Mouse (Mus musculus): ENCODE results near the gene Gskip. TPM values are rescaled to one million over a fixed set of nuclear protein-coding genes. Genes with fewer than 3 reads are reported as not detected.

The Gskip gene
- polyA plus RNA-seq, 1 experiment = 17.4 TPM

DNA sequence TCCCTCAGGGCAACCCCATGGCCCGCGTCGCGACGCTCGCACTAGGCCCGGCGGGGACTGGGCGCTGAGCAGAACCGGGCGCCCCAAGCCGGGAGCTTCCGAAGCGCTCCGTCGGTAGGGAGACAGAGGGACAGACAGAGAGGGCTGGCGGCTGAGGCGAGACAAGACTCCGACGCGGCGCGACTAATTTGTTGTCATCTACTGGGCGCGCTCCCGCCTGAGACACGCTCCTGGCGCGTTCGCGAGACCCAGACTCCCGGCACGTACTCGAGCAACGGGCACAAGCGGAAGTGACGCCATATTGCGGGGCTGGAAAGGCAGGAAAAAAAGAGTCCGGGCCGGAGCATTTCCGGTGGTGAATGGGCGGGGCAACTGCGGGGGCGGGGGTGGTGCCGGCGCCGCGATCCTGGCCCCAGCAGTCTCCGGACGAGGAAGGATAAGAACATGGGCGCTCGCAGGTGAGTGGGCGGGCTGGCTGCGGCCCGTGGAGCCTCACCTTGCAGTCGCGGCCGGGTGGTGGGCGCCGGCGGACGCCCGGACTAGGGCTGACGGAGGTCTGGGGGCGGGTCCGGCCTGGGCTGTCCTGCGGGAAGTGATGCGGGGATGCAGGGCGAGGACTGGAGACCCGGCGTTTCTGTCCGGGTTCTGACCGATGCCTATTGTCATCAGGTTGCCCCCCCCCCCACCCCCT lies 517 bp downstream of the Gskip start, which contains the start of gene Atg2b:
Atg2b (minus strand) TSS at position 211 of the 691 bp plus-strand sequence.
- Histone ChIP-seq H3K36me3 (ENCODE audit: control insufficient read depth, insufficient read depth) (no peaks in the 10 kb centered on the region), H3K27me3 (ENCODE audit: control insufficient read depth, insufficient read depth, insufficient read length) (no peaks in the 10 kb centered on the region), H3K79me2 (ENCODE audit: control insufficient read depth, insufficient read depth) (peaks cover 71% of the 10 kb centered on the region), H3ac (ENCODE audit: control insufficient read depth, insufficient read length) (peak within 1 kb of the TSS; percentile 60), H3K4me3 (peak within 1 kb of the TSS; percentile 95), H3K4me2 (ENCODE audit: low read depth) (peak within 1 kb of the TSS; percentile 100)
- no peak for TF ChIP-seq SRF (IDR thresholded peaks at IDR 0.05; ENCODE audit: control insufficient read depth, insufficient read length, low read depth)
- no peak for TF ChIP-seq REST (IDR thresholded peaks at IDR 0.05; ENCODE audit: insufficient read depth, insufficient read length)
- TF ChIP-seq USF1 (IDR thresholded peaks at IDR 0.05; ENCODE audit: low read depth) = no peak
- TF ChIP-seq TCF3 (IDR thresholded peaks at IDR 0.05; ENCODE audit: insufficient read length, low read depth) = no peak
- no peak for TF ChIP-seq MYOG (IDR thresholded peaks at IDR 0.05; ENCODE audit: control insufficient read depth in 1 of 3, insufficient read depth in 1 of 3, insufficient read length in 2 of 3, low read depth in 2 of 3)
- TF ChIP-seq E2F4 (IDR thresholded peaks at IDR 0.05; ENCODE audit: insufficient read depth) = no peak
- TF ChIP-seq MYOD1 (IDR thresholded peaks at IDR 0.05; ENCODE audit: control insufficient read depth in 1 of 3, insufficient read length in 2 of 3, low read depth in 2 of 3) = no peak
- TF ChIP-seq POLR2A (IDR thresholded peaks at IDR 0.05; ENCODE audit: insufficient read length, low read depth) = peak; percentile 64
- TF ChIP-seq MAX (IDR thresholded peaks at IDR 0.05; ENCODE audit: low read depth) = peak; percentile 27
- no peak for TF ChIP-seq CEBPB (IDR thresholded peaks at IDR 0.05; ENCODE audit: insufficient read depth, poor library complexity, severe bottlenecking)
- TF ChIP-seq POLR2AphosphoS2 (IDR thresholded peaks at IDR 0.05; ENCODE audit: insufficient read length, low read depth) = peak; percentile 71
- TF ChIP-seq TCF12 (IDR thresholded peaks at IDR 0.05; ENCODE audit: insufficient read depth, poor library complexity, severe bottlenecking) = no peak

DNA sequence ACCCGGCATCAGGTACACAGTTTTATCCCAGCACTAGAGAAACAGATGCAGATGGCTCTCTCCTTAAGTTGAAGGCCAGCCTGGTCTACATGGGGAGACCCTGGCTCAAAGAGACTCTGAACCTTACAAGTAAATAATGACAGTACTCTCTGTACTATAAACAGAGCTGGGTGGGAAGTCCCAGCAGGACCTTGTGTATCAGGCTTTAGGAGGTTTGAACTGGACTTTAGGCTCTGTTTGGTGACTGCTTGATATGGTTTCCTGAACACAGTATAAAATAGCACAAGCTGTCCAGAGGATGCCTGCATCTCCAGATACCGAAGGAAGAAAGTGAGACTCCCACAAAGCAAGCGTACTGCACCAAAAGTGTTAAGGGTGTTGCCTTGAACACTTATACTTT lies 2.2 kb downstream of the Gskip start:
- TF ChIP-seq TCF12 (IDR thresholded peaks at IDR 0.05; ENCODE audit: insufficient read depth, poor library complexity, severe bottlenecking) (no peak), MYOG (IDR thresholded peaks at IDR 0.05; ENCODE audit: control insufficient read depth in 1 of 3, insufficient read depth in 1 of 3, insufficient read length in 2 of 3, low read depth in 2 of 3) (no peak), CEBPB (IDR thresholded peaks at IDR 0.05; ENCODE audit: insufficient read depth, poor library complexity, severe bottlenecking) (no peak), SRF (IDR thresholded peaks at IDR 0.05; ENCODE audit: control insufficient read depth, insufficient read length, low read depth) (no peak), TCF3 (IDR thresholded peaks at IDR 0.05; ENCODE audit: insufficient read length, low read depth) (no peak), REST (IDR thresholded peaks at IDR 0.05; ENCODE audit: insufficient read depth, insufficient read length) (no peak), POLR2AphosphoS2 (IDR thresholded peaks at IDR 0.05; ENCODE audit: insufficient read length, low read depth) (no peak), MAX (IDR thresholded peaks at IDR 0.05; ENCODE audit: low read depth) (no peak), USF1 (IDR thresholded peaks at IDR 0.05; ENCODE audit: low read depth) (no peak), MYOD1 (IDR thresholded peaks at IDR 0.05; ENCODE audit: control insufficient read depth in 1 of 3, insufficient read length in 2 of 3, low read depth in 2 of 3) (no peak), POLR2A (IDR thresholded peaks at IDR 0.05; ENCODE audit: insufficient read length, low read depth) (no peak)
- Histone ChIP-seq H3K36me3 (ENCODE audit: control insufficient read depth, insufficient read depth) (no peaks in the 10 kb centered on the region), H3K4me3 (no peak overlapping the region), H3K79me2 (ENCODE audit: control insufficient read depth, insufficient read depth) (peaks cover 55% of the 10 kb centered on the region), H3ac (ENCODE audit: control insufficient read depth, insufficient read length) (no peak overlapping the region), H3K4me2 (ENCODE audit: low read depth) (peak overlapping the region; percentile 73), H3K27me3 (ENCODE audit: control insufficient read depth, insufficient read depth, insufficient read length) (no peaks in the 10 kb centered on the region)

DNA sequence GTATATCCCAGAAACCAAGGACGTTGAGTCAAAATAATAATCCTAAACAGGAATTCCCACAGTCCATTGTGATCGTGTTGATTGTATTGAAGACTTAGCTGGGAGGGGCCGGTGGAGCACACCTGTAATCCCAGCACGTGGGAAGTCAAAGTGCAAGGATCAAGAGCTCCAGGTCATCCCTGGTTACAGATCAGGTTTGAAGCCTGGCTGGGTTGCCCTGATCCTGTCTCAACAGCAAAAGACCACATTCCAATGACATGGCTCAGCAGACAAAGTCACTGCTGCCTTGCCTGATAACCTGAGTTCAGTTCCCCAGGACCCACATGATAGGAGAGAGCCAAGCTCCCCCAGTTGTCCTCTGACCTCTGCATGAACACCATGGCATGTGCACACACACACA lies 2.8 kb downstream of the Gskip start:
- no peak overlapping the region for H3K4me2 ChIP-seq (ENCODE audit: low read depth)
- no peaks in the 10 kb centered on the region for H3K27me3 ChIP-seq (ENCODE audit: control insufficient read depth, insufficient read depth, insufficient read length)
- no peak overlapping the region for H3ac ChIP-seq (ENCODE audit: control insufficient read depth, insufficient read length)
- no peaks in the 10 kb centered on the region for H3K36me3 ChIP-seq (ENCODE audit: control insufficient read depth, insufficient read depth)
- H3K4me3 ChIP-seq = no peak overlapping the region
- TF ChIP-seq E2F4 (IDR thresholded peaks at IDR 0.05; ENCODE audit: insufficient read depth) (no peak), POLR2AphosphoS2 (IDR thresholded peaks at IDR 0.05; ENCODE audit: insufficient read length, low read depth) (no peak), POLR2A (IDR thresholded peaks at IDR 0.05; ENCODE audit: insufficient read length, low read depth) (no peak), MYOD1 (IDR thresholded peaks at IDR 0.05; ENCODE audit: control insufficient read depth in 1 of 3, insufficient read length in 2 of 3, low read depth in 2 of 3) (no peak), REST (IDR thresholded peaks at IDR 0.05; ENCODE audit: insufficient read depth, insufficient read length) (no peak), SRF (IDR thresholded peaks at IDR 0.05; ENCODE audit: control insufficient read depth, insufficient read length, low read depth) (no peak), TCF3 (IDR thresholded peaks at IDR 0.05; ENCODE audit: insufficient read length, low read depth) (no peak), MAX (IDR thresholded peaks at IDR 0.05; ENCODE audit: low read depth) (no peak), MYOG (IDR thresholded peaks at IDR 0.05; ENCODE audit: control insufficient read depth in 1 of 3, insufficient read depth in 1 of 3, insufficient read length in 2 of 3, low read depth in 2 of 3) (no peak), TCF12 (IDR thresholded peaks at IDR 0.05; ENCODE audit: insufficient read depth, poor library complexity, severe bottlenecking) (no peak), CEBPB (IDR thresholded peaks at IDR 0.05; ENCODE audit: insufficient read depth, poor library complexity, severe bottlenecking) (no peak), USF1 (IDR thresholded peaks at IDR 0.05; ENCODE audit: low read depth) (no peak)
- peaks cover 48% of the 10 kb centered on the region for H3K79me2 ChIP-seq (ENCODE audit: control insufficient read depth, insufficient read depth)

GRCm38 (mm10) chr12:105688546-105688945 lies 3.9 kb downstream of the Gskip start:
- Histone ChIP-seq H3K4me3 (no peak overlapping the region), H3ac (ENCODE audit: control insufficient read depth, insufficient read length) (no peak overlapping the region), H3K27me3 (ENCODE audit: control insufficient read depth, insufficient read depth, insufficient read length) (no peaks in the 10 kb centered on the region), H3K79me2 (ENCODE audit: control insufficient read depth, insufficient read depth) (peaks cover 37% of the 10 kb centered on the region), H3K36me3 (ENCODE audit: control insufficient read depth, insufficient read depth) (no peaks in the 10 kb centered on the region), H3K4me2 (ENCODE audit: low read depth) (no peak overlapping the region)
- no peak for TF ChIP-seq E2F4 (IDR thresholded peaks at IDR 0.05; ENCODE audit: insufficient read depth)
- no peak for TF ChIP-seq SRF (IDR thresholded peaks at IDR 0.05; ENCODE audit: control insufficient read depth, insufficient read length, low read depth)
- TF ChIP-seq MYOG (IDR thresholded peaks at IDR 0.05; ENCODE audit: control insufficient read depth in 1 of 3, insufficient read depth in 1 of 3, insufficient read length in 2 of 3, low read depth in 2 of 3) = no peak
- TF ChIP-seq POLR2AphosphoS2 (IDR thresholded peaks at IDR 0.05; ENCODE audit: insufficient read length, low read depth) = no peak
- TF ChIP-seq MYOD1 (IDR thresholded peaks at IDR 0.05; ENCODE audit: control insufficient read depth in 1 of 3, insufficient read length in 2 of 3, low read depth in 2 of 3) = no peak
- TF ChIP-seq REST (IDR thresholded peaks at IDR 0.05; ENCODE audit: insufficient read depth, insufficient read length) = no peak
- TF ChIP-seq TCF12 (IDR thresholded peaks at IDR 0.05; ENCODE audit: insufficient read depth, poor library complexity, severe bottlenecking) = no peak
- no peak for TF ChIP-seq POLR2A (IDR thresholded peaks at IDR 0.05; ENCODE audit: insufficient read length, low read depth)
- TF ChIP-seq TCF3 (IDR thresholded peaks at IDR 0.05; ENCODE audit: insufficient read length, low read depth) = no peak
- TF ChIP-seq MAX (IDR thresholded peaks at IDR 0.05; ENCODE audit: low read depth) = no peak
- TF ChIP-seq CEBPB (IDR thresholded peaks at IDR 0.05; ENCODE audit: insufficient read depth, poor library complexity, severe bottlenecking) = no peak
- no peak for TF ChIP-seq USF1 (IDR thresholded peaks at IDR 0.05; ENCODE audit: low read depth)

All from myocyte (in vitro differentiated cells).